8 mouse cellular contexts compared by ENCODE assay signal in genomic region chr5:149637306-149637705, GRCm38 (mm10). TPM values are rescaled to one million over a fixed set of nuclear protein-coding genes. Genes with fewer than 3 reads are reported as not detected.
DNase-seq lines count a peak whose midpoint lies in the region; ATAC-seq and TF ChIP-seq lines count a peak whose summit lies in the region.

No protein-coding gene starts in this region.

- no peaks in the 10 kb centered on the region for H3K27me3 ChIP-seq in kidney, embryonic 16.5 days (ENCODE audit: insufficient read depth, low read length)
- H3K27me3 ChIP-seq in embryonic facial prominence, embryonic 12.5 days: no peaks in the 10 kb centered on the region
- H3K27me3 ChIP-seq in intestine, postnatal 0 days (replicated peaks; ENCODE audit: control insufficient read depth, insufficient read depth, low read length): no peaks in the 10 kb centered on the region
- no peaks in the 10 kb centered on the region for H3K27me3 ChIP-seq in neural tube, embryonic 12.5 days (replicated peaks)

- no peak for DNase-seq in kidney, postnatal 36 days
- DNase-seq in cerebellum, postnatal 10 days: no peak
- no peak for DNase-seq in kidney, adult 18-20 months
- no peak for DNase-seq in heart, adult 8-10 months (ENCODE audit: low spot score)

- peaks cover 20% of the 10 kb centered on the region for H3K4me1 ChIP-seq in kidney, embryonic 16.5 days (ENCODE audit: insufficient read depth, low read length)
- H3K4me1 ChIP-seq in embryonic facial prominence, embryonic 12.5 days: peaks cover 14% of the 10 kb centered on the region
- H3K4me1 ChIP-seq in intestine, postnatal 0 days (replicated peaks; ENCODE audit: control insufficient read depth, insufficient read depth, low read length): no peaks in the 10 kb centered on the region
- peaks cover 20% of the 10 kb centered on the region for H3K4me1 ChIP-seq in neural tube, embryonic 12.5 days

- WGBS in kidney, embryonic 16.5 days: 60% methylated on average over 8 of the region's 8 CpGs
- WGBS in embryonic facial prominence, embryonic 12.5 days: 51% methylated on average over 8 of the region's 8 CpGs
- WGBS in intestine, postnatal 0 days: 51% methylated on average over 8 of the region's 8 CpGs
- 65% methylated on average over 8 of the region's 8 CpGs for WGBS in neural tube, embryonic 12.5 days

- TF ChIP-seq CTCF in intestine, postnatal 0 days (IDR thresholded peaks at IDR 0.05; ENCODE audit: low read depth): no peak

- H3K9me3 ChIP-seq in kidney, embryonic 16.5 days (ENCODE audit: low read length): no peaks in the 10 kb centered on the region
- no peaks in the 10 kb centered on the region for H3K9me3 ChIP-seq in embryonic facial prominence, embryonic 12.5 days
- H3K9me3 ChIP-seq in intestine, postnatal 0 days (ENCODE audit: control insufficient read depth): no peaks in the 10 kb centered on the region
- H3K9me3 ChIP-seq in neural tube, embryonic 12.5 days: no peaks in the 10 kb centered on the region

- ATAC-seq in kidney, embryonic 16.5 days (ENCODE audit: low FRiP score, low TSS enrichment): no peak
- no peak for ATAC-seq in embryonic facial prominence, embryonic 12.5 days (ENCODE audit: insufficient number of reproducible peaks, insufficient read depth, low FRiP score, low TSS enrichment)
- ATAC-seq in intestine, postnatal 0 days: no peak
- ATAC-seq in neural tube, embryonic 12.5 days (ENCODE audit: low FRiP score, low read depth): no peak

- H3K4me3 ChIP-seq in kidney, embryonic 16.5 days (ENCODE audit: low read length): peak overlapping the region; percentile 87
- H3K4me3 ChIP-seq in embryonic facial prominence, embryonic 12.5 days: peak overlapping the region; percentile 76
- peak overlapping the region; percentile 80 for H3K4me3 ChIP-seq in intestine, postnatal 0 days (ENCODE audit: low read depth, low read length)
- 0 out of 2 replicates have a peak overlapping the region, but pooled peaks have one; percentile 68 for H3K4me3 ChIP-seq in neural tube, embryonic 12.5 days

- H3K9ac ChIP-seq in kidney, embryonic 16.5 days (replicated peaks; ENCODE audit: low read length): 0 out of 2 replicates have a peak overlapping the region, but pooled peaks have one; percentile 74
- no peak overlapping the region; the same call in 1 of the 2 replicates for H3K9ac ChIP-seq in embryonic facial prominence, embryonic 12.5 days
- no peak overlapping the region for H3K9ac ChIP-seq in intestine, postnatal 0 days (ENCODE audit: low read depth, low read length)
- no peak overlapping the region for H3K9ac ChIP-seq in neural tube, embryonic 12.5 days

- no peak overlapping the region for H3K27ac ChIP-seq in kidney, embryonic 16.5 days (ENCODE audit: low read length)
- H3K27ac ChIP-seq in embryonic facial prominence, embryonic 12.5 days: no peak overlapping the region
- no peak overlapping the region for H3K27ac ChIP-seq in intestine, postnatal 0 days (ENCODE audit: low read depth, low read length)
- H3K27ac ChIP-seq in neural tube, embryonic 12.5 days: no peak overlapping the region

- peak overlapping the region; percentile 91 for H3K4me2 ChIP-seq in kidney, embryonic 16.5 days (replicated peaks; ENCODE audit: low read depth, low read length)
- peak overlapping the region; percentile 82 for H3K4me2 ChIP-seq in embryonic facial prominence, embryonic 12.5 days (replicated peaks)
- peak overlapping the region; percentile 97; the same call in 1 of the 2 replicates for H3K4me2 ChIP-seq in intestine, postnatal 0 days (replicated peaks; ENCODE audit: low read depth)
- H3K4me2 ChIP-seq in neural tube, embryonic 12.5 days (replicated peaks): peak overlapping the region; percentile 92

- H3K36me3 ChIP-seq in kidney, embryonic 16.5 days (ENCODE audit: insufficient read depth, low read length): peaks cover 14% of the 10 kb centered on the region
- H3K36me3 ChIP-seq in embryonic facial prominence, embryonic 12.5 days: peaks cover 13% of the 10 kb centered on the region; the same call in 1 of the 2 replicates
- H3K36me3 ChIP-seq in intestine, postnatal 0 days (ENCODE audit: control insufficient read depth, insufficient read depth): 0 out of 2 replicates have a peak, but pooled peaks cover under 1% of the 10 kb centered on the region
- H3K36me3 ChIP-seq in neural tube, embryonic 12.5 days: peaks cover 5% of the 10 kb centered on the region

RNA-seq across cellular contexts. Expression of gene Hsph1, which starts 1.1 kb away (rescaled TPM):
- 67.5 and 68.8 TPM in 2 replicates for polyA plus RNA-seq in kidney, embryonic 16.5 days (2015; fragmentation: Nextera tagmentation; extraction: Ambion mirVana)
- 81.7 and 83.7 TPM in 2 replicates for polyA plus RNA-seq in embryonic facial prominence, embryonic 12.5 days (2016; fragmentation: Nextera tagmentation; extraction: Ambion mirVana)
- polyA plus RNA-seq in intestine, postnatal 0 days (2015; fragmentation: Nextera tagmentation; extraction: Ambion mirVana): 9.0 and 10.0 TPM in 2 replicates
- 96.7 and 99.8 TPM in 2 replicates for polyA plus RNA-seq in neural tube, embryonic 12.5 days (2016; fragmentation: Nextera tagmentation; extraction: Ambion mirVana)
- 10 to 100 TPM; 43.9 to 80.9 (median 65.3) TPM for total RNA-seq in heart, adult 8-10 months (2022)

RNA-seq across cellular contexts. Expression of gene B3glct, which starts 40.7 kb away (rescaled TPM):
- 17.4 and 17.5 TPM in 2 replicates for polyA plus RNA-seq in kidney, embryonic 16.5 days (2015; fragmentation: Nextera tagmentation; extraction: Ambion mirVana)
- polyA plus RNA-seq in embryonic facial prominence, embryonic 12.5 days (2016; fragmentation: Nextera tagmentation; extraction: Ambion mirVana): 15.7 and 16.9 TPM in 2 replicates
- 10.7 and 11.2 TPM in 2 replicates for polyA plus RNA-seq in intestine, postnatal 0 days (2015; fragmentation: Nextera tagmentation; extraction: Ambion mirVana)
- polyA plus RNA-seq in neural tube, embryonic 12.5 days (2016; fragmentation: Nextera tagmentation; extraction: Ambion mirVana): 13.6 and 15.2 TPM in 2 replicates
- 1 to 10 TPM; 4.1 to 8.0 (median 6.5) TPM for total RNA-seq in heart, adult 8-10 months (2022)
